Mouse (Mus musculus): Measurements from ENCODE around the gene St3gal5. TPM values are rescaled to one million over a fixed set of nuclear protein-coding genes. Genes with fewer than 3 reads are reported as not detected.
A peak's percentile ranks its signal among the peaks of the same experiment; 100 is the strongest.
"Not testable (repeated sequence)": the region's sequence is repeated elsewhere in the genome, so short reads cannot be mapped to it uniquely, and the experiment has no call there.

The St3gal5 gene
- polyA plus RNA-seq, 1 experiment from 2014 or later = 38.2 TPM

DNA sequence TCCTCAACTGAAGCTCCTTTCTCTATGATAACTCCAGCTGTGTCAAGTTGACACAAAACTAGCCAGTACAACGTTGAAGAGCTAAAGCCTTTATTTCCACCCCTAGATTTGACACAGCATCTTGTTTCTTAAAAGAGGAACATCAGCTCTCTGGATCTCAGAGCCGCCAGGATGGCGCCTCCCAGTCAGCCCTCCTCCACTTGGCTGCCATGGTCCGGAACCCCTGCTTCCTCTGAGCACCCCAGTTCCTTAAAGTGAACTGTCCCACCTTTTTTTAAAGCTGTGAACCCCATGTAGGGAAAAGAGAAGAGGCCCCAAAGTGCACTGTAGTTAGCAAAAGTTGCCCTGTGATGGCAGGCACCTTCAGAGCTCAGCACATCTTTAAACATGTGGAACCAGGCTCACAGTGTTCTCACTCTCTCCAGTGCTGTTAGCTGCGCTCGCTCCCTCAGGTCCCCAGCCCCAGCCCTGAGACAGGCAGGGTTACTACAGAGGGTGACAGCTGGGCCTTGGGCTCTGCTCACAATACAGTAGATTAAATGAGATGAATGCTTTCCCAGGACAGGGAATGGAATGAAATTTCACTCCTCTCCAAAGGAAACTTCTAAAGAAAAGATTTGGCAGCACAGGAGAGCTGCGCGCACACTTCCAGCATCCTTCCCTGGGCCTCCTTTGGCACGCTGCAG is 42.3 kb downstream of the St3gal5 start:
- Histone ChIP-seq H3K4me2 (no peak overlapping the region), H3K4me3 (replicated peaks) (no peak overlapping the region), H3K9ac (no peak overlapping the region), H3K9me3 (no peaks in the 10 kb centered on the region), H3K27ac (peak overlapping the region; percentile 21; the same call in 1 of the 2 replicates), H3K27me3 (replicated peaks) (no peaks in the 10 kb centered on the region), H3K4me1 (no peaks in the 10 kb centered on the region), H3K36me3 (peaks cover 4% of the 10 kb centered on the region; the same call in 1 of the 2 replicates)
- WGBS = 84% methylated on average over 9 of the region's 9 CpGs
- ATAC-seq (ENCODE audit: insufficient read depth, low FRiP score, low read depth) = no peak

DNA sequence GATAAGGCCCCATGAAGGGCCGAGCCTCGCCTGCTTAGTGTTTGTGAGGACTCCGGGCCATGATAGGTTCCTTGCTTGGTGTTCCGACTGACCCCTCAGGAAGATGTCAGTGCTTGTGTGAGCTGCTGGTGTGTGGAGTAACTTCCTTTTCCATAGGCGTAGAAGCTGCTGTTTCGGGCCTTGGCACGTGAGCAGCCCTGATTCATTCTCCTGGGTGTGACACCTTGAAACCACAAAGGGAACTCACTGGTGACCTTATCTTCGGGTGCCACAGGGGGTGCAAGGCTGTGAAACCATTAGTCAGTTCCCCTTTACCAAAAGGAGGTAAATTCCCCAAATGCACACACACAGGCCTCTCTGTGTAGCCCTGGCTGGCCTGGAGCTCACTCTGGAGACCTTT is 43.0 kb downstream of the St3gal5 start:
- H3K27me3 ChIP-seq (replicated peaks) = no peaks in the 10 kb centered on the region

DNA sequence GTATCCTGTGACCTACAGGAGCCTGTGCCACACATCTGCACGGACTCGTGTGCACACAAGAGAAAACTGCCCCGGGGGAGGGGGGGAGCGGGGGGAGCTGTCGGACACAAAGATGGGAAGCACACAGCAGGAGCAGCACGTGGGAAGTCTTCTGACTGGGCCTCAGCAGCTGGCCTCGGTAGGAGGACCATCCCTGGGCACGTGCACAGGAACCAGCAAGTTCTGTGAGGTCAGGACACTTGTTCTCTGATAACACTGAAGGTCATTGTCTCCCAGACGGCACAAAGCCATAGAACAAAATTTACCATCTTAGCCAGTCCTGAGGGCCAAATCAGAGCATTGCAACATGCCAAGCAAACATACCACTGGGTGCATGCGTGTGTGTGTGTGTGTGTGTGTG is 43.8 kb downstream of the St3gal5 start:
- no peak overlapping the region for H3K4me3 ChIP-seq (replicated peaks)
- ATAC-seq (ENCODE audit: insufficient read depth, low FRiP score, low read depth) = no peak; the same call in 1 of the 2 replicates
- H3K4me2 ChIP-seq = no peak overlapping the region
- H3K9me3 ChIP-seq = no peaks in the 10 kb centered on the region
- H3K27ac ChIP-seq = no peak overlapping the region
- H3K9ac ChIP-seq = no peak overlapping the region
- H3K27me3 ChIP-seq (replicated peaks) = no peaks in the 10 kb centered on the region
- H3K4me1 ChIP-seq = no peaks in the 10 kb centered on the region
- H3K36me3 ChIP-seq = peaks cover 4% of the 10 kb centered on the region; the same call in 1 of the 2 replicates
- WGBS = 61% methylated on average over 10 of the region's 10 CpGs

More for the DNA sequence above, 43.0 kb downstream of the St3gal5 start:
- no peak overlapping the region for H3K4me3 ChIP-seq (replicated peaks)
- 70% methylated on average over 8 of the region's 8 CpGs for WGBS
- H3K9me3 ChIP-seq = no peaks in the 10 kb centered on the region
- ATAC-seq (ENCODE audit: insufficient read depth, low FRiP score, low read depth) = no peak
- no peak overlapping the region for H3K4me2 ChIP-seq
- no peak overlapping the region for H3K9ac ChIP-seq
- no peaks in the 10 kb centered on the region for H3K4me1 ChIP-seq
- H3K36me3 ChIP-seq = peaks cover 4% of the 10 kb centered on the region; the same call in 1 of the 2 replicates
- H3K27ac ChIP-seq = no peak overlapping the region

- Histone ChIP-seq H3K4me1 (no peaks in the 10 kb centered on the region), H3K9me3 (no peaks in the 10 kb centered on the region), H3K4me2 (no peak overlapping the region), H3K9ac (no peak overlapping the region), H3K4me3 (replicated peaks) (no peak overlapping the region), H3K27ac (no peak overlapping the region), H3K36me3 (peaks cover 4% of the 10 kb centered on the region; the same call in 1 of the 2 replicates), H3K27me3 (replicated peaks) (no peaks in the 10 kb centered on the region)
- WGBS = 93% methylated on average over 4 of the region's 4 CpGs
- no peak for ATAC-seq (ENCODE audit: insufficient read depth, low FRiP score, low read depth)
Observed at GRCm38 (mm10) chr6:72142561-72142960, 45.2 kb downstream of the St3gal5 start.

- H3K4me1 ChIP-seq = no peaks in the 10 kb centered on the region
- H3K9ac ChIP-seq = no peak overlapping the region
- H3K36me3 ChIP-seq = peaks cover 11% of the 10 kb centered on the region
- H3K4me3 ChIP-seq (replicated peaks) = no peak overlapping the region
- no peak overlapping the region for H3K27ac ChIP-seq
- H3K9me3 ChIP-seq = no peaks in the 10 kb centered on the region
- ATAC-seq (ENCODE audit: insufficient read depth, low FRiP score, low read depth) = no peak
- no peak overlapping the region for H3K4me2 ChIP-seq
- H3K27me3 ChIP-seq (replicated peaks) = no peaks in the 10 kb centered on the region
- WGBS = 45% methylated on average over 7 of the region's 7 CpGs
Observed at GRCm38 (mm10) chr6:72144353-72144752, 47.0 kb downstream of the St3gal5 start.

DNA sequence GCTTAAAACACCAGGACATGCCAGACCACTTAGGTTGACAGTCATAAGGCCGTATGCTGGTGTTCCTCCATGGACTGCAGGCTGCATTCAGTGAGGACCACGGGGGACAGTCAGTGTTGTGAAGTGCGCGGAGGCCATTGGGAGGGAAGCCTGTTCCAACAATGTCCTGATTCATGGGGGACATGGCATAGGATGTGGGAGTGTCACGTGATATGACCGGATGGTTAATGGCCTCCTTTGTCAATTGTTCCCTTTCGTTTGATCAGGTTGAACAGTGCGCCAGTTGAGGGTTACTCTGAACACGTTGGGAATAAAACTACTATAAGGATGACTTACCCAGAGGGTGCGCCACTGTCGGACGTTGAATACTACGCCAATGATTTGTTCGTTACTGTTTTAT is 49.4 kb downstream of the St3gal5 start:
- 81% methylated on average over 14 of the region's 14 CpGs for WGBS
- Histone ChIP-seq H3K27ac (no peak overlapping the region), H3K4me3 (replicated peaks) (no peak overlapping the region), H3K27me3 (replicated peaks) (no peaks in the 10 kb centered on the region), H3K36me3 (peaks cover 20% of the 10 kb centered on the region), H3K4me2 (no peak overlapping the region), H3K4me1 (no peaks in the 10 kb centered on the region), H3K9me3 (no peaks in the 10 kb centered on the region), H3K9ac (no peak overlapping the region)
- ATAC-seq (ENCODE audit: insufficient read depth, low FRiP score, low read depth) = no peak

DNA sequence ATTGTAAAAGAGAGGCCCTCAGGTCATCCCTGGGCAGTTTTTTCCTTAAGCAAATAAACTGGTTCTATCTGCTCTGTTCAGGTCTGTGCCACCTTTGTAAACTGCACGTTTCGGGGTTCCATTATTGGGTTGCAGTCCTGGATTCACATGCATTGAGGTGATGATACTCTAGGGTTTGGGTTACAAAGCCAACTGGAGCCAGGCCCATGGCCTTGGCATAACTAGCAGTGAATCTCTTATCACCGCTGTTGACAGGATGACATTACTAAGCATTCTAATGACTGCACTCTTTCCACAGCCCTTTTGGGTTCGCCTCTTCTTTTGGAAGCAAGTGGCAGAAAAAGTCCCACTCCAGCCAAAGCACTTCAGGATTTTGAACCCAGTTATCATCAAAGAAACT is 51.3 kb downstream of the St3gal5 start:
- H3K4me1 ChIP-seq = no peaks in the 10 kb centered on the region
- no peak overlapping the region for H3K27ac ChIP-seq
- H3K27me3 ChIP-seq (replicated peaks) = no peaks in the 10 kb centered on the region
- no peak overlapping the region for H3K4me2 ChIP-seq
- 93% methylated on average over 4 of the region's 4 CpGs for WGBS
- peaks cover 16% of the 10 kb centered on the region for H3K36me3 ChIP-seq
- no peak overlapping the region for H3K4me3 ChIP-seq (replicated peaks)
- no peak overlapping the region for H3K9ac ChIP-seq
- no peaks in the 10 kb centered on the region for H3K9me3 ChIP-seq
- no peak for ATAC-seq (ENCODE audit: insufficient read depth, low FRiP score, low read depth)

- 82% methylated on average over 3 of the region's 3 CpGs for WGBS
- Histone ChIP-seq H3K4me2 (no peak overlapping the region), H3K27ac (no peak overlapping the region), H3K36me3 (peaks cover 16% of the 10 kb centered on the region), H3K27me3 (replicated peaks) (no peaks in the 10 kb centered on the region), H3K9ac (no peak overlapping the region), H3K9me3 (no peaks in the 10 kb centered on the region), H3K4me1 (no peaks in the 10 kb centered on the region), H3K4me3 (replicated peaks) (no peak overlapping the region)
- ATAC-seq (ENCODE audit: insufficient read depth, low FRiP score, low read depth) = no peak
Observed at GRCm38 (mm10) chr6:72149797-72150196, 52.4 kb downstream of the St3gal5 start.

DNA sequence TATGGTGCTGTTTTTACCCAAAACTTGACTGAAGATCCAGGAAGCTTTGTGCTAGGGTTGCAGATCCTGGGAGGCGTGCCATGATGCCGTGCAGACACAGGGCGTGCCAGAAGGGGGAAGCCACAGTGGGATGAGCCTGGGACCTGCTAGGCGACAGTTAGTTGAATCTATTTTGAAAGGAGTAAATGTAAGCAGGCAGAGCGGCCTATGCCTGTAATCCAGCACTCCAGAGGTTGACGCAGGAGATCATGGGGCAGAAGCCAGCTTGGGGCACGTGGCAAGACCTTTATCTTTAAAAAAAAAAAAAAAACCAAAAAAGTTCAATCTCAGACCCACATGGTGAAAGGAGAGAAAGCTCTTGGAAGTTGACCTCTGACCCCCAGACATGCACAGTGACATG is 55.3 kb downstream of the St3gal5 start:
- no peaks in the 10 kb centered on the region for H3K27me3 ChIP-seq (replicated peaks)
- no peaks in the 10 kb centered on the region for H3K9me3 ChIP-seq
- H3K9ac ChIP-seq = no peak overlapping the region
- no peak overlapping the region for H3K27ac ChIP-seq
- no peaks in the 10 kb centered on the region for H3K4me1 ChIP-seq
- ATAC-seq (ENCODE audit: insufficient read depth, low FRiP score, low read depth) = no peak
- no peak overlapping the region for H3K4me3 ChIP-seq (replicated peaks)
- WGBS = 90% methylated on average over 7 of the region's 7 CpGs
- peaks cover 16% of the 10 kb centered on the region for H3K36me3 ChIP-seq
- no peak overlapping the region for H3K4me2 ChIP-seq

DNA sequence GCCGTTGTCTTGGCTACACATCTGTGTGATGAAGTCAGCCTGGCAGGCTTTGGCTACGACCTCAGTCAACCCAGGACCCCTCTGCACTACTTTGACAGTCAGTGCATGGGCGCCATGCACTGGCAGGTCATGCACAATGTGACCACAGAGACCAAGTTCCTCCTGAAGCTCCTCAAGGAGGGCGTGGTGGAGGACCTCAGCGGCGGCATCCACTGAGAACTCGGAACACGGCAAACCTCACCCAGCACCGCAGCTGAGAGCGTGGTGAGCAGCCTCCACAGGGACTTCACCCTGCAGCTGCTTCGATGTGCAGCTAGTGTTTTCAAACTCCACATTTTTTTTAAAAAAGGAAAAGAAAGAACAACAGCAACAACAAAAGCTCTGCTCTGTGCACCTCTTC is 56.1 kb downstream of the St3gal5 start:
- H3K36me3 ChIP-seq = peaks cover 16% of the 10 kb centered on the region
- no peaks in the 10 kb centered on the region for H3K27me3 ChIP-seq (replicated peaks)
- H3K9ac ChIP-seq = no peak overlapping the region
- H3K4me1 ChIP-seq = no peaks in the 10 kb centered on the region
- no peak overlapping the region for H3K4me3 ChIP-seq (replicated peaks)
- H3K27ac ChIP-seq = no peak overlapping the region
- WGBS = 74% methylated on average over 11 of the region's 11 CpGs
- no peak for ATAC-seq (ENCODE audit: insufficient read depth, low FRiP score, low read depth)
- no peaks in the 10 kb centered on the region for H3K9me3 ChIP-seq
- H3K4me2 ChIP-seq = no peak overlapping the region

GRCm38 (mm10) chr6:72154008-72154407 is 56.6 kb downstream of the St3gal5 start:
- ATAC-seq (ENCODE audit: insufficient read depth, low FRiP score, low read depth) = not testable (repeated sequence)
- 40% methylated on average over 2 of the region's 5 CpGs for WGBS

DNA sequence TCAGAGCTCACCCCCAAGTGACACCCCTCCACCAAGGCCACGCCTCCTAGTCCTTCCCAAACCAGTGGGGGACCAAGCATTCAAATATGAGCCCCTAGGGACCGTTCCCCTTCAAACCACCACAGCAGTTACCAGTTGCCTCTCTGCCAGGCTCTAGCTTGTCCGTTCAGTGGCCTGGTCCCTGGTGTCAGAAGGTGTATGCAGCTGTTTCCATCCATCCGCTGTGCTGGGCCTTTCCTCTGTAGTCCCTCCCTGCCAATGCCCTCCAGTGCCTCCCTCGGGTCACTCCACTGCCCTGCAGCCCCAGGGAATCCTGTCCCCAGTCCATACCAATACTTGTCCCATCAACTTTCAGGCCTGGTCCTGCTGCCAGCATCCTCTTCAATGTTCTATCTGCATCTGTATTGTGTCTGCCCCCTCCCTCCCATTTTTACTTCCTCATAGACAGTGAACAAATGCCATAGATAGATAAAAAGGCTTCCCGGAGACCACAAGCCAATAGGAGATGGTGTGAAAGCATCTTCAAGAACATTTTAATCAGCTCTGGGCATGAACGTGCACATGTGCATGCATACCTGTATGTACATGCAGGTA is 57.6 kb downstream of the St3gal5 start:
- no peak for ATAC-seq (ENCODE audit: insufficient read depth, low FRiP score, low read depth)
- Histone ChIP-seq H3K4me1 (no peaks in the 10 kb centered on the region), H3K4me2 (no peak overlapping the region), H3K4me3 (replicated peaks) (no peak overlapping the region), H3K9ac (no peak overlapping the region), H3K36me3 (peaks cover 2% of the 10 kb centered on the region; the same call in 1 of the 2 replicates), H3K27me3 (replicated peaks) (no peaks in the 10 kb centered on the region), H3K27ac (no peak overlapping the region), H3K9me3 (no peaks in the 10 kb centered on the region)
- 88% methylated on average over 7 of the region's 7 CpGs for WGBS

More at GRCm38 (mm10) chr6:72154008-72154407, 56.6 kb downstream of the St3gal5 start:
- not testable (repeated sequence) for H3K9me3 ChIP-seq; H3K4me1 ChIP-seq; H3K27ac ChIP-seq; H3K27me3 ChIP-seq (replicated peaks); H3K4me2 ChIP-seq; H3K9ac ChIP-seq; H3K4me3 ChIP-seq (replicated peaks)
- H3K36me3 ChIP-seq = peaks cover 12% of the 10 kb centered on the region

Data from stomach, embryonic 15.5 days (tissue).